Mouse (Mus musculus): ENCODE data around the gene Dnaaf2.
"Not testable (repeated sequence)": the region's sequence is repeated elsewhere in the genome, so short reads cannot be mapped to it uniquely, and the experiment has no call there.

Dnaaf2 gene

GRCm38 (mm10) chr12:69168461-69169106 is 29.6 kb downstream of the Dnaaf2 start, which contains the start of gene Lrr1:
Lrr1 (plus strand) TSS chr12:69168814.
- intact Hi-C loops (cut with DNase I) = no loop called here

- intact Hi-C loops (cut with DNase I) = no loop called here
Observed at GRCm38 (mm10) chr12:69167656-69168460, 30.4 kb downstream of the Dnaaf2 start.

DNA sequence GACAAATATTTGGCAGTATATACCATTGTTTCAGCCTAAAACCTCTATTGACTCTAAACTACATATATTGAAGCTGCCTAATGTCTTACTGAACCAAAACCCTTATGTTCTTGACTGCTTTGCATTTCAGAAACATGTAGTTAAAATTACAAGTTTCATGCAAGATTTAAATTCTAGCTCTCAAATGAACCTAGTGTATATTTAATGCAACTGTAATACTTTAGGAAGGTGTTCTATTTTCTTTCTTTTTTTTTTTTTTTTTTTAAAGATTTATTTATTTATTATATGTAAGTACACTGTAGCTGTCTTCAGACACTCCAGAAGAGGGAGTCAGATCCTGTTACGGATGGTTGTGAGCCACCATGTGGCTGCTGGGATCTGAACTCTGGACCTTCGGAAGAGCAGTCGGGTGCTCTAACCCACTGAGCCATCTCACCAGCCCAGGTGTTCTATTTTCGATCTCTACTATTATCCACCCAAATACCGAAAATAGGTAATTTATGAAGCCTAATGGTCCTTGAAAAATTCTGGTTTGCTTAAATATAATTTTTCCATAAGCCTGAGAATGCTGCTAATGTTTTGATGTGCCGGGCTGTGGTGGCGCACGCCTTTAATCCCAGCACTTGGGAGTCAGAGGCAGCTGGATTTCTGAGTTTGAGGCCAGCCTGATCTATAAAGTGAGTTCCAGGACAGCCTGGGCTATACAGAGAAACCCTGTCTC is 31.2 kb downstream of the Dnaaf2 start:
- intact Hi-C loops (cut with DNase I) = not testable (repeated sequence)

- intact Hi-C loops (cut with DNase I) = no loop called here
Observed at GRCm38 (mm10) chr12:69164904-69165303, 33.3 kb downstream of the Dnaaf2 start.

DNA sequence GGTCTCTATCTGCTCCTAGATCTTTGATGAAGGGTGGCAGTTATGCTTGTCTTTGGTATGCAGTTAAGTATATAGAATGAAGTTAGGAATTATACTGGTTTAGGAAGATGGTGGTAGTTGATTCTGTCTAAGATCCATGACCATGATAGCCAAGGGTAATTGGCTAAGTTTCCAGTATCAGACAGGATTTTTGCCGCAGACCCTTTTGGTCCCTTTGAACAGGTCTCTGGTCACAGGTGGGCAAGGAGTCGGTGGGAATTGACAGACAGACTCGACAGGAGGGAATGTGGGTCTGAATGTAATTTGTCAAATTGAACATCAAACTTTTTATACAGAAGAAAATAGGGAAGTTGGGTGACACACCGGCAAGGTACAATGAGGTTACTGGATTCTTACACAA is 34.6 kb downstream of the Dnaaf2 start:
- intact Hi-C loops (cut with DNase I) = not testable (repeated sequence)

DNA sequence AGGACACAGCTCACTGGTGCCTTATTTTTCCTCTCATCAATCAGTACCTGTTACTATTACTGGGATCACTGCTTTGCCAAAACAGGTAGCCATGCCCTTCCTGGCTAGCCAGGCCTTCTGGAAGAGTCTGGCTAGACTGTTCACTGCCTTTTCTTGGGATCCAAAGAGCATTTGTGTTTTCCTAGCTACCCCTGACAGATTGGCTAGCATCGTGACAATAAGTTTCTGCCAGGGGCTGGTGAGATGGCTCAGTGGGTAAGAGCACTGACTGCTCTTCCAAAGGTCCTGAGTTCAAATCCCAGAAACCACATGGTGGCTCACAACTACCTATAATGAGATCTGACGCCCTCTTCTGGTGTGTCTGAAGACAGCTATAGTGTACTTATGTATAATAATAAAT is 37.6 kb downstream of the Dnaaf2 start:
- intact Hi-C loops (cut with DNase I) = not testable (repeated sequence)

GRCm38 (mm10) chr12:69159578-69159940 is 38.7 kb downstream of the Dnaaf2 start:
- intact Hi-C loops (cut with DNase I) = no loop called here

DNA sequence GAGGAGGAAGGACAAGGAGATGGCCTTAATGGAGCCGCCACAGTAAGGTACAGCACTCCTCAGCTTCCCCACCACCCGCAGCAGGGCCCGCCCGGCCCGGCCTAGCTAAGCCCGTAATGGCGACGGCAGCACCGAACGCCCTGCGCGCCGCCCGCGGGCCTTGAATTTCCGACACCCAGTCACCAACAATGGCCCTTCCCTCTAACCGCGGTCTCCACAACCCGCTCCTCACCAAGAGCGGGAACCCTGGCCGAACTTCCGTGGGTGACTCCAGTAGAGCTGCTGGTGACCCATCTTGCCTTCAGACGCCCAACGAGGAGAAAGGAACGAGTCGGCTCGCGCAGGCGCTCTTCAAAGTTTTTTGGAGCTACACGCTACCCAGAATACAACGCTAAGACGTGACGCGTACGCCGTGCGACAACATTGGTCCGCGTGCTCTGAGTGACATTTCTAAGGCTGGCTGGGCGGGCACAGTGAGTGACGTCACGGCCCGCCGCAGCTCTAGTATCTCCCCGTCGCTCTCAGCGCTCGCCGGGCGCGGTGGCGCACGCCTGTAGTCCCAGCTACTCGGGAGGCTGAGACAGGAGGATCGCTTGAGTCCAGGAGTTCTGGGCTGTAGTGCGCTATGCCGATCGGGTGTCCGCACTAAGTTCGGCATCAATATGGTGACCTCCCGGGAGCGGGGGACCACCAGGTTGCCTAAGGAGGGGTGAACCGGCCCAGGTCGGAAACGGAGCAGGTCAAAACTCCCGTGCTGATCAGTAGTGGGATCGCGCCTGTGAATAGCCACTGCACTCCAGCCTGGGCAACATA is 39.3 kb downstream of the Dnaaf2 start, which contains the start of gene Rps29:
TSS of gene Rps29 (minus strand) at position 422 of the 813 bp plus-strand sequence.
- intact Hi-C loops (cut with DNase I) = not testable (repeated sequence)

DNA sequence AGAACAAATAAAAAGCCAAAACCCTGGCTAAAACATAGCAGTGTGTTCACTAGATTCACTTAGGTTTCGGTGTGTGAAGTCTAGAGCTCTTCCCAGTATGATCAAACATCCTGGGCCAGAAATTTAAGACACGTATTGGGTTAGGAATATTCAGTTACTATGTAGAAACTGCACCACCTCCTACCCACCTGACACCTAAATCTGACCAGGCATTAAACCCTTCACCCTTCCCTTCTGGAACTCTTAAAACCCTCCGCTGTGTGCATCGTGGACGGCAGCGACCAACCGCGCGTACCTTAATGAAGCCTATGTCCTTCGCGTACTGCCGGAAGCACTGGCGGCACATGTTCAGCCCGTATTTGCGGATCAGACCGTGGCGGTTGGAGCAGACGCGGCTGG is 39.9 kb downstream of the Dnaaf2 start:
- intact Hi-C loops (cut with DNase I) = no loop called here

- intact Hi-C loops (cut with DNase I) = no loop called here
Observed at GRCm38 (mm10) chr12:69157107-69157506, 41.1 kb downstream of the Dnaaf2 start.

DNA sequence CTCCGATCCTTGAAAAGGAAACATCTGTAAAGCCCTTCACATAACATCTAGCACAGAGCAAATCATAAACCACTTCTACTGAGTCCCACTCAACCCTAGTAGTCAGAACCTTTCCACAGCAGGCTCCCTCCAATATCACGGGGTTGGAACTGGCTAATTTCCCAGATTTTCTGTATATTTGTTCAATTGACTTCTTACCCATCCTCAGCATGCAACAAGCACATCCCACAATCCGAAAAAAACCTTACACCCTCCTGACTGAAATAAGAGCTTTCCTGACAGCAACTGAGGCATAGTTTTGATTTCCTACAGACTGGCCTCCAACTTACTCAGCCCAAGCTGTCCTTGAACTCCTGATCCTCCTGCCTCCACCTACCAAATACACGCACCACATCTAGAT is 41.8 kb downstream of the Dnaaf2 start:
- intact Hi-C loops (cut with DNase I) = no loop called here

DNA sequence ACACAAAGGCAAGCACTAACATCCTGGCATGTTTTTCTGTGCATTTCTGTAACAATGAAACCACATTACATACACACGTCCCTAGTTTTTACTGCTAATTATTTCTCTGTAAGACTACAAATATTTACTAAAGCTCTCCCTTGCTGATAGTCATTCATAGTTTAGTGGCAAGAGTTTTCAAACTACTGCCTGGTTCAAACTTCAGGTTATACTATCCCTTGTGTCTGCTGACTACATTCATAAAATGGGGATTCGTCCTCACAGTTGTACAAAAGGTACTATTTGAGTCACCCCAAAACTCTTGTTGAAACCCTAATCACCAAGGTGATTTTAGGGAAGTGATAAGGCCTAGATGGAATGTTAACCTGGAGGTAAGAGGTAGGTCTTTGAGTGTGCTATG is 42.3 kb downstream of the Dnaaf2 start:
- intact Hi-C loops (cut with DNase I) = no loop called here

GRCm38 (mm10) chr12:69150049-69150448 is 48.2 kb downstream of the Dnaaf2 start:
- intact Hi-C loops (cut with DNase I) = no loop called here

DNA sequence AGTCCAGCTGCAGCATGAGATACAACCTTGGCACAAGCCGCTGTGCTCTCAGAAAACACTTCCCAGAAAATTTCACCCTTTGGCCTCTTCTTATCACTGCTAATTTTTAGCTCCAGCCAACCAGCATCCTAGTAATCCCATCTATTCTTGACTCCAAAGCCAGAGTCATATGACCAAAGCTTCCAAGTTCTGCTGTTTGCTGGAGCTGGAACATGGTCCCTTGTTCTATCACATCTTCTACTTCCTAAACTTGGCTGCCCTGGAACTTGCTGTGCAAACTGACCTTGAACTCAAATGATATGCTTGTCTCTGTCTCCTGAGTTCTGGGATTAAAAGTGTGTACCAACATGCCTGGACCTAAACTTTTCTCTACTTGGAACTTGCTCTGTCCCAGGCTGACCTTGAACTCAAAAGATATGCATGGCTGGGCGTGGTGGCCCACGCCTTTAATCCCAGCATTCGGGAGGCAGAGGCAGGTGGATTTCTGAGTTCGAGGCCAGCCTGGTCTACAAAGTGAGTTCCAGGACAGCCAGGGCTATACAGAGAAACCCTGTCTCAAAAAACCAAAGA is 51.0 kb downstream of the Dnaaf2 start:
- intact Hi-C loops (cut with DNase I) = no loop called here

- intact Hi-C loops (cut with DNase I) = no loop called here
Observed at GRCm38 (mm10) chr12:69143460-69143859, 54.8 kb downstream of the Dnaaf2 start.

DNA sequence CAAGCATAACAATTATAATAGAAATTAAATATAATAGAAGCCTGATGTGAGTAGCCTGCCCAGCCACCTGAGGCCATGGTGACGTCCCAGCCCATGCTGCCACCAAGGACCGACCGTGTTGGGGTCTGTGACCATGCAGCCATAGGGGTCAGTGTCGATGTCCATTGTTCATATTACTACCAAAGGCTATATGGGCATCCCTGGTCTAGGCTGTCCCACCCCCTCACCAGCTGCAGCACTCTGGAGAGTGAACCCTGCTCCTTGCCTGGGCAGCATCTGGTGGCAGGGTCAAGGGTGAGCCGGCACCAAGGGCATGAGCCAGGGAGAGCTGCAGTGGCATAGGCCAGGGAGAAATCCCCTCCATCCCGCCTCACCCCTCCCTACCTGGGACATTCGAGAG is 58.4 kb downstream of the Dnaaf2 start:
- intact Hi-C loops (cut with DNase I) = no loop called here

DNA sequence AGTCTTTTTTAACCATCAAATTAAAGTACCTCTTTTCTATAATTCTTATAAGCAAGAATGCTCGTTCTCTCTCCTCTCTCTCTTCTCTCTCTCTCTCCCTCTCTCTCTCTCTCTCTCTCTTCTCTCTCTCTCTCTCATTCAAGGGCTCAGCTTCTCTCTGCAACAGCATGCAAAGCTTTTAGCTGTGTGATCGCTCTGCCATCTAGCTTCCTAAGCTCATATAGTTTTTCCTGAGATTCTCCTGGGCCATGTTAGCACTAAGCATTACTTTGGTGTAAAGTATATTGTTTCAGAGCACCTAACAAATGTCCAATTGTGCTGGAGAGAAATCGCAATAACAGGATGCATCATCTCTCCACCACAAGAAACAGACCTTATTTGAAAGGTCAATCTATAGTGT is 59.0 kb downstream of the Dnaaf2 start:
- intact Hi-C loops (cut with DNase I) = no loop called here
